Mouse (Mus musculus): ENCODE measurements at regions not wholly inside any gene's neighbourhood (a gene's known extent, or its start where the extent isn't known, plus 50 kb on each side); places are given as distances from the start of the nearest gene placed in this dataset.
A peak's percentile ranks its signal among the peaks of the same experiment; 100 is the strongest.

DNA sequence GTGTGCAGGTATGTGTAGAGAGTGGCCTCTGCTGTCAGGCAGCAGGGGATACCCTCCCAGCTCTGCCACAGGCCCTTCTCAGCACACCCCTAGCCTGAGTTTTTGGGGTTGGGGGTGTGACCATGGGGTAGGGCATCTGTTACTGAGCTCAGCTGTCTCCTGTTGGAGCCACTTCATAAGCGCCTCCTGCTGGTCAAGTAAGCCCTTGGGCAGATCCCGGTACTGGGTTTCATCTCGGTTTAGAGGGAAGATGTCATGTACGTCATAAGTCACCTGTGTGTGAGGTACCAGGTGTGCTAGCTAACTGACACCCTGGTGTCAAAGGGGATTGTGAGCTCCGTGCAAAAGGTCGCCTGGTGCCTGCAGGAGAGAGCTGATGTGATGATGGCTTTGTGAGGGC lies 328.2 kb upstream of the Dio3 start:
- DNase-seq (ENCODE audit: low spot score in 2 of 2), result no peak

DNA sequence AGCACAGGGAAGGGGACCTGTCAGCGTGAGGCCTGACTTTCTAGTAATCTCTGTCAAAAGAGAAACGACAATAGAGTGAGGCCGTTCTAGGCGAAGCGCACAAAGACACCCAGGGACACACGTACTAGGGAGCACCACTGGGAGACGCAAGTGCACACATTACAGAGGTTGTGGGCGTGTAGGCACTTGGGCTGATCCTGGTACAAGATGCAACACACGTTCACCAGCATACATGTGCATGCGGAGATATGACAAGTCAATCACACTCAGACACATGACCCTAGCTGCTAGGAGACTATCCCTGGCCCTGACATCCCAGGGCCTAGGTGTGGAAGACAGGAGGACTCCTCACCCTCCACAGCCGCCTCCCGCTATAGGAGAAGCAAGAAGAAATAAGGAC lies 327.4 kb upstream of the Dio3 start:
- no peak for DNase-seq (ENCODE audit: low spot score in 2 of 2)

DNA sequence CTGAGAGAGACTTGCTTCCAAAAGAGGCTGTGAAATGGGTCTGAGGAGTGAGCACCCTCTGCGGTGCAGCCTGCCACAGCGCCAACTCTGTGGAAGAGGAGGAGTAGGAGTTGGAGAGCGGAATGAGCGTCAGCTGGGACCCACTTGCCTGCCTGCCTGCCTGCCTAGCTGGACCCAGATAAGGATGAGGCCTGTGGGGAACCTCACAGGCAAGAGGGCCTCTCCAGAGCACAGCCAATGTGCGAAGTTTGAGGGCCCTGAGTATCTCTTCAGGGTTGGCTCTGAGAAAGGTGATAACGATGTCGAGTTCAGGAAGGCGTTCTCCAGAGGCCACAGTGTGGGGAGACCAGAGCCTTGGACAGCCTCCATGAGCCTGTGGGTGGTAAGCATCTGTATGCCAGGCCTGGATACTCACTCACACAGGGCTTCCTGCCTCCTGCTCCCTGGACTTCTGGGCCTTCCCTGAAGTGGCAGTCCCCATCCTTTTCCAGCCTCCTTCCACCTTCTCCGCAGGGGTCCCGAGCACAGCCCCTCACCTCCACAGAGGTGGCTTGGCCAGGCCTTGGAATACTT lies 326.9 kb upstream of the Dio3 start:
- DNase-seq (ENCODE audit: low spot score in 2 of 2), result no peak

DNA sequence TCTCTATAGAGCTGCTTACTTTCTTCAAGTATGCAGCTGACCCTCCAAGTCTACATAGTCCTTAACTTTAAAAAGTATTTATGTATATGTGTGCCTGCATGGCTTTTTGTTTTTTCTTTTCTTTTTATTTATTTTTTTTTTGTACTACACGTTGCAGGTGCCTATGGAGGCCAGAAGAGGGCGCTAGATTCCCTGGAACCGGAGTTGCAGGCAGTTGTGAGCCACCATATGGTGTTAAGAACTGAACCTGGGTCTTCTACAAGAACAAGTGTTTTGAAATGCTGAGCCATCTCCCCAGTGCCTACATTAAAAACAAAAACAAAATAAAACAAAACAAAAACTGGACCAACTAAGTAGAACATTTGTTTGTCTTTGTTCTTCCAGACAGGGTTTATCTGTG lies 325.9 kb upstream of the Dio3 start:
- no peak for DNase-seq (ENCODE audit: low spot score in 2 of 2)

DNA sequence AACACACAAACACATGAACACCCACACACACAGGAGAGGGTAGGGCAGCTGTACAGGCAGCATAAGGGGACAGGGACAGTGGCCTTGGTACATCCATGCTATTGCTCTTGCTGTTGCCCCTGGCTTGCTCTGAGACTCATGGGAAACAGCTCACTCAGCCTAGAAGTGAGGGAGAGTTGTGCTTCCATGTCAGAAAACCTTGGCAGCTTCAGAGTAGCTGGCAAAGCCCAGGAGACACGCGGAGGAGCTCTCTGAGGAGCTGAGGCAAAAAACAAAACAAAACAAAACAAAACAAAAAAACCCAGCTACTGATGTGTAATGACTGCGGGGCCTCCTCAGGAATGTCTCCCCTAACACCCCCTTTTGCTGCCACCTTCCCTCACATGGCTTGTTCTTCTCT lies 321.6 kb upstream of the Dio3 start:
- DNase-seq (ENCODE audit: low spot score in 2 of 2), result no peak

DNA sequence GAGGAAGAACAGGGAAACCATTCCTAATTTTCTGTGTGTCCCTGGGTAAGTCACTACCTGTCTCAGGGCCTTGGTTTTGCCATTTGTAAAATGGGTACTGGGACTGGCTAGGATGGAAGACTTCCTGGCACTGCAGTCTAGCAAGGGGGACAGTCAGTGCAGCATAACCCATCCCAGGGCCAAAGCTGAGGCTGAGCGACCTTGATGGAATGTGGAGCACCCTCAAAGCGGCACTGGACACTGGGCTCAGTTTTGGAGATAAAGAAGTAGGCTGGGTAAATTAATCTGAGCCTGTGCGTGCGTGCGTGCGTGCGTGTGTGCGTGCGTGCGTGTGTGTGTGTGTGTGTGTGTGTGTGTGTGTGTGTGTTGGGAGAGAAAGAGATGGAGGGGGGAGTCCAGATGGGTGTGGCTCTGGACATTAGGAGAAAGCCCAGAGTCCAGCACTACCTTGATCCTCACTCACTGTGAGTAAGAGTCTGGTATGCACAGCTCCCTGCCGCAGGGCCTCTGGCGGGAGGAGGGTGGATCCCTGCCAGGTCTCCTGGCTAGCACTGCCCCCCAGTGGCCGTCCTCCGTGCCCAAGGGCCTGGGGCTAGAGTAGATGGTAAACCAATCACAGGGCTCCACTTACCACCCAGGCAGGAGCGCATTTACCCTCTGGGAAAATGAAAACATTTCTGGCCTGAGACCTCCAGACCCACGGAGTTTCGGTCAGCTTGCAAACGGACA lies 320.3 kb upstream of the Dio3 start:
- peak; percentile 60 for DNase-seq (ENCODE audit: low spot score in 2 of 2)

DNA sequence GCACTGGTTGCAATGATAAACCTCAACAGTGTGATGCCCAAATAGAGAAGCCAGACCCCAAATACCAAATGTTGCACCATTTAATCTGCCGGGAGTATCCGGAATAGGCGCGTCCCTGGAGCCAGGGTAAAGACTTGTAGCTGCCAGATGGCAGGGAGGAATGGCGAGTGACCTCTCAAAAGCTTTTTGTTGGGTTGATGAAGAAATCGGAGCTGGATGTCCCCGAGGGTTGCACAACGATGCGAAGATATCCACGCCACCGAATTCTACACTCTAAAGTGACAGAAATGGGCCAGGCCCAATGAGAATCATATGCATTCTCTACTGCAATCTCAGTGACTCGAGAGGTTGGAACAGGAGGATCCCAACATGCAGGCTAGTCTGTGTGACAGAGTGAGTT lies 312.1 kb upstream of the Dio3 start:
- DNase-seq (ENCODE audit: low spot score in 2 of 2), result no peak

DNA sequence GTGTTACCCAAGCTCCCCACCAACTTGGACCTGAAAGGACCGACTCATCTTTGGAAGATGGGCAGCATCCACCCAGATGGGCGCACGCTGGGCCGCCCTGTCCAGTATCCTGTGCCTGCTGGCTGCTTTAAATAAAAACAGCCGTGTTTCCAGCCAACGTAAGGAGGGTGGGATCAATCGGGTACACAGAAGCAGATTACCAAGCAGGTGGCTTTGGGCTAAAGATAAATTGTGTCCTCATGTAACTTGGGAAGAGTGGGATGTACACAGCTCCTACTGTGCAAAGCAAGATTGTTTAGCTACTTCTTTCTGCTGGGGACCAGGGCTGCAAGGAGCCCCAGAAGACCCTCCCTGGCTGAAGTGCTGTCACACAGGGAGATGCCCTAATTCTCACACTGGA lies 310.6 kb upstream of the Dio3 start:
- no peak for DNase-seq (ENCODE audit: low spot score in 2 of 2)

DNA sequence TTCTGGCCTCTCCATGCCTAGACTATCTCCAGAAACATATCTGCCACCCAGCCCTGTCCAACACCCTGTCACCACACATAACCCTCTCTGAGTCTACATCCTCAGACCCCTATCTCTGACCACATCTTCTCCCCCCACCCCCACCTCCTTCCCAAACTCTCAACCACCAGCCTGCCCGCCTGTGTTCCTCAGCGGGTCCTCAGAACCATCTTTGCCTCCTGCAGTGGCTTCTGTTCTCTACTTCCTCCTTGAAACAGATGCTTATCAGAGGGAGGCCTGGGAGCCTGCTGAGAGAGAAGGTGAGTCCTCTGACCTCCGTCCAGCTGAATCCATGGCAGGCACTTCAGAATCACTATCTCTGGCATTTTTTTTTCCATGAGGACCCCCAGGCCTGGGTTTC lies 307.4 kb upstream of the Dio3 start:
- no peak for DNase-seq (ENCODE audit: low spot score in 2 of 2)

DNA sequence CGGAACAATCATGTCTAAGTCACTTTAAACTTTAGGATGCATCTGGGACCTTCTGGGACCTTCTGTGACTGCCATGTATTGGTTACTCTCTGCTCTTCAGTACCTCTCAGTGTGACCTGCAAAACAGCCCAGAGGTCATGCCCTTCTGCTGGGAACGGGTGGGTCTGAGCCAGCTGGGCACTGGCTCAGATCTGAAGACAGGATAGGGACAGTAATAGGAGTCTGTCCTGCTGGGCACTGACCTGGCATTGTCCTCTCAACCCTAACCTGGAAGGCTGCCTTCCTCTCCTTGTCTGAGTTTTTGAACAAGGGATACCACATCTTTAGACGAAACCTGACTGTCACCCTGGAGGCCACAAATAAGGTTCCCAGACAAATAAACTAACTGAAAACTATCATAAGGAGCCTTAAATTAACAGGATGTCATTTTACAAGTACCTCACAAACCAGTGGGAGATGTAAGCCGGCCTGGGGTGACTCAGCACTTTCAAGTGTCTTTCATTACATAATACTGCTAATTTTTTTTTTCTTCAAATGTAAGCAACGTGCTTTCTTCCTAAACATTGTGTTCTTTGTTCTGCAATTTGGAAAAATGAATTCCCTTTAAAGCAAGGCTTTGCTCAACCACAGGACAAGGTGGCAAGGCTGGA lies 306.4 kb upstream of the Dio3 start:
- peak in 1 of 2 experiments; percentile 29 for DNase-seq (ENCODE audit: low spot score in 2 of 2)

DNA sequence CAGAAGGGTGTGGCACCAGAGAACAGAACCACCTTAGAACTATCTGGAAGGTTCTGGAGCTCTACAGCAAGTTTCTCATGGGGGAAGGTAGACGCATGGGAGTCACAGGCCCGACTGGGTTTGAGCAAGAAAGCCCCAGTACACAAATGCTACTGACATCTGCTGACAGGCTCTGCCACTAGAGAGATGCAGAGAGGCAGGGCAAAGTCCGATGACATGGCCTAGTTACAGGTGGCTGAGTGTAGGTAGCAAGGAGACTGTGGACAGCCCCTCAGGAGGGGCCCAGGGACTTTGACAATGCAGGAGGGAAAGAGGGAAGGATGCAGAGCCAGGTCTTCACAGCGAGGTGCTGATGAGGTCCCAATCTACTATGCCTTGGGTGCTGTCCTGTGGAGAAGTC lies 305.3 kb upstream of the Dio3 start:
- DNase-seq (ENCODE audit: low spot score in 2 of 2), result no peak

DNA sequence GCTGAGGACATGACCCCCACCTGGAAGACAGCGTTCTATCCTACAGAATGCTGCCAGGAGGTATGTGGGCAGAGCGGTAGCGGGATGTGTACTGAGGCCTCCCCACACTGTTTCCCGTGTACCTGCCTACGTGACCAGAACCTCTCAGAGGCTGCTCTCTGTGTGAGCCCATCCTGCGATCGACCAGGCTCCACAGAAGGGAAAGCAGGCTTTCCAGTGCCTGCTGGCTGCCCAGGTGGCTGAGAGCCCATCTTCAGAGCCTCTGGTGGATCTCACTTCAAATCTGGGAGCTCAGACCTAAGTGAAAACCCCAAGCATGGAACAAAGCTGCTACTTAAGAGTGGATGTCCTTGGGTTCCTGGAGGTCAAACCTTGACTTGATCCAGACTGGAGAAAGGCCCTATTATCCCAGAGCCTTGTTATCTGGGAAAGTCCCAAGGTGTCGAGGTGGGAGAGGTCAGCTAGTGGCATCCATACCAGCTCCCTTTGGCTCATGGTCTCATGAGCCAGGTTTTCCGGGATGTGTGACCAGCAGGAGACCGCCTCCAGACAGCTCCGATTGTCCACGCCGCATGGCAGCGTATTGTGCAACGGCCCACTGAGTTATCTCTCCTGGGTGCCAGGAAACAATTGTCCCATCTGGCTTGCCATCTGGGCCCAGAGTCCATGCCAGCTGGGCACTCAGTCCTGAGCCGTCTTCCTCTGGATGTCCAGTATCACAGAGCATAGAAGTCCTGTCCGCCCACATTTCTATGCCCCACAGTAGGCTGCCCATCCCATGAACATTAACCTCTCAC lies 303.5 kb upstream of the Dio3 start:
- peak; percentile 70 to 75 for DNase-seq (ENCODE audit: low spot score in 2 of 2)

DNA sequence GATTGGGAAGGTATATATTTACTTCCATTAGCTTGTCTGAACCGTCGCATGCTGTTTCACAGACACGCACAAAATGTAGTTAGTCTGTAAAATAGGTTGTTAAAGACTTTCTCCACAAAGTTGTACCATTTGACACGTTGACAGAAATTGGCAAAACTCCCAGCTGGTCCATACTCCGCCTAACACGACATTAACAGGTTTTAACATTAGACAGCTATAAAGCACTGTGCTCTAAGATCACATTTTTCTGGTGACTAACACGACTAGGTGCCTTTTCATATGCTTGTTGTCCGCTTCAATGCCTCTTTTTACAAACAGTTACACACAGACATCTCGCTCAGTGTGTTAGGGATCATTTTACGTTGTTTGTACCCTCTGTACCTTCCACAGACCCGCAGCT lies 294.2 kb upstream of the Dio3 start:
- no peak for DNase-seq (ENCODE audit: low spot score in 2 of 2)

DNA sequence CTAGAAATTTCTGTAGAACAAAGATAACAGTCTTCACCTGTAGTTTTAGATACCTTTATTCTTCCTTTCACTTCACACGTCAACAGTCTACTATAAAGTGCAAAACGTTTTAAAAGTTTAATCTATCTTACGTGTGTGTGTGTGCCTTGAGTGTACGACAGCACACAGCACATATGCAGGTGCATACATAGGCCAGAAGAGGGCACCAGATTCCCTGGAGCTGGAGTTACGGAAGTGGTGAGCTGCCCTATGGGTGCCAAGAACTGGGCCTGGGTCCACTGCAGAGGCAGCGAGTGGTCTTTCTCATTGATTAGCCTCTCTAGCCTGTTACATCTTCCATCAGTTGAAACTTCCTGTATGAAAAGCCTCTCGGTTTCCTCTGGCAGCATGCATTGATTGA lies 285.5 kb upstream of the Dio3 start:
- no peak for DNase-seq (ENCODE audit: low spot score in 2 of 2)

DNA sequence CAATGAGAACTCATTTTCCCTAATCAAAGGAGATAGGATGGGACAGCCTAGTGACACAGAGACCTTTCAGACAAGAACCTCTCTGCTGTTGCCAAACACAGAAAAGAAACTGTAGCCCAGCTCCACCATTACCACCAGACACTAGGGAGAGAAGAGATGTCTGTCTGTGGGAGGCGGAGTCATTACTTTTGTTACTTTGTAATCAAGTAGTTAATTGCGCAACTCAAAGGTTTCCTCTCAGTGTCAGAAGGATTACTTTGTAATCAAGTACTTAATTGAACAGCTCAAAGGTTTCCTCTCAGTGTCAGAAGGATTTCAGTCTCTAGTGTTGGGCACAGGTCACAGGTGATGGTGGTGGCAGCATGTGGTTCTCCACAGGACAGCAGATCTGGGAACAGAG lies 276.2 kb upstream of the Dio3 start:
- DNase-seq (ENCODE audit: low spot score in 2 of 2), result no peak

DNA sequence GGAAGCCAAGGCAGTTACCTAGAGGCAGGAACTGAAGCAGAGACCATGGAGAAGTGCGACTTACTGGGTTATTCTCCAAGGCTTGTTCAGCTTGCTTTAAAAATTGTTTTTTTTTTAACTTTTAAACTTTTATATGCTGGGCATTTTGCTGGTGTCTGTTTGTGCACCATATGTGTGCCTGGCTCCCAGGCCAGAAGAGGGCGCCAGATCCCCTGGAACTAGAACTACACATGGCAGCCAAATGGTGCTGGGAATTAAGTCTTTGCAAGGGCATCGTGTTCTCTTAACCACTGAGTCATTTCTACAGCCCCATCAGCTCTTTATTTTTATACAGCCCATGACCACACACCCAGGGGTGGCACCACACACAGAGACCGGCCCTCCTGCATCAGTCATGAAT lies 269.7 kb upstream of the Dio3 start:
- DNase-seq (ENCODE audit: low spot score in 2 of 2), result no peak

DNA sequence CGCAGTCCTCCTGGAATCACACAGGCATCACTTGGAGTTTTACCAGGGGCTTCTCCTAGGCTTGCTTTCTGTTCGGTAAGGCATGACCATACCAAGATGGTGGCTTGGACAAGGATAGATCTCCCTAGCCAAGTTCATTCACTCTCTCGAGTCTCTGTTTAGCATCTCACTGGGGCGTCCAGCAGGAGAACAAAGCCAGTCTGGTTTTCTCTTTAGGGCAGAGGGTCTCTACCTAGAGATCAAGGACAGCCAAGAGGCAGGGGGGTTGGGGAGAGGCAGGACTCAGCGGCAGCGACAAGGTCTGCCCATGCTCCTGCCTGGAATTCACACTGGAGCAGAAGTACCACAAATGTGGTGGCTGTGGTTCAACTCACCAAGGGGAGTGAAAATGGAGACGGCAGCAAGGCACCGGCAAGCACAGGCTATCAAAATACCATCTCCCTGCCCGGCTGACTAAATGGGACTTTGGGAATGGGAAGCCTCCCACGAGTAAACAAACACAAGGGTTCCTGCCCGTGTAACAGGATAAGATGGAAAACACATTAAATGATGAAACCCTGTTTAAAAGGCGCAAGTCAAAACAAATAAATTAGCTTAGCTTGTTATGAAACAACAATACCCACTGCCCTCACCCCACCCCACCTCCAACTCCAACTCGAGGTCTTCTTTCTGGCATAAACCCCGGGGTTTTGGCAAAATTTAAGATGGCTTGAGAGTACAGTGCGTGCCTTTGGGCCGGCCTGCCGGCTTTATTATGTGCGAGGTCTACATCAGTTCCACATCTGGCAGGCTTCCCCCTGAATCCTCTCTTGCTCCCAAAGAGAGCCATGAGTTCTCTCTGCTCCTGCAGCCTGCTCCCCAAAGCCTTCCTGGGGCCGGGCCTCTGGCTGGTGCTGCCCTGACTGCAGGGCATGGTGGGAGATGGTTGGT lies 258.1 kb upstream of the Dio3 start:
- DNase-seq (ENCODE audit: low spot score in 2 of 2), result no peak

DNA sequence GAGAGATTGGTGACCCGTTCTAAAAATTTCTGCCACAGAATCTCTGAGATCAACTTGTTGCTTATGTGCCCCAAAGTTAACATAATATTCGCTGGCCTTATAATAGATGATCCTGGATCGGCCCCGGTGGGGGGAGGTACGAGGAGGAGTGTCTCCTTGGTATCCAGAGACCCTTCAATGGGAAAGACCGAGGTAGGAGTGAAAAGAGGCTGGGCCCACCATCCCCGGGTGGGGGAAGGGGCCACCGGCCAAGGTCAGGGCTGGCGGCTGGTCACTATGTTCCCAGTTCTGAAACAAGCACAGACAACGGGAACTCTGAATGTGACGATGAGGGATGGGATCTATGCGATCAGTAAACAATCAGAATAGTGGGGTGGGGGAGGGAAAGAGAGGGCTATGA lies 257.2 kb upstream of the Dio3 start:
- DNase-seq (ENCODE audit: low spot score in 2 of 2), result no peak

DNA sequence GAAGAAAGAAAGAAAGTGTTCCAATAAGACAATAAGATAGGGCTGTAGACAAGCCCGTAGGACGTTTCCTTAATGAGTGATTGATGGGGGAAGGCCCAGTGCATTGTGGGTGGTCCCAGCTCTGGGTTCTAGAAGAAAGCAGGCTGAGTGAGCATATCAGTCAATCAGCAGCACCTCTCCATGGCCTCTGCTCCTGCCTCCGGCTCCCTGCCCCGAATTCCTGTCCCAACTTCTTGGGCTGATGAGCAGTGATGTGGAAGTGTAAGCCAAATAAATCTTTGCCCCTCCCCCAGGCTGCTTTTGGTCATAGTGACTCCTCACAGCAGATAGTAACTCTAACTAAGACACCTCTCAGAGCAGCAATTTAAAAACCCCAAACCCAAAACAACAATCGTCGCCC lies 256.2 kb upstream of the Dio3 start:
- DNase-seq (ENCODE audit: low spot score in 2 of 2), result no peak

DNA sequence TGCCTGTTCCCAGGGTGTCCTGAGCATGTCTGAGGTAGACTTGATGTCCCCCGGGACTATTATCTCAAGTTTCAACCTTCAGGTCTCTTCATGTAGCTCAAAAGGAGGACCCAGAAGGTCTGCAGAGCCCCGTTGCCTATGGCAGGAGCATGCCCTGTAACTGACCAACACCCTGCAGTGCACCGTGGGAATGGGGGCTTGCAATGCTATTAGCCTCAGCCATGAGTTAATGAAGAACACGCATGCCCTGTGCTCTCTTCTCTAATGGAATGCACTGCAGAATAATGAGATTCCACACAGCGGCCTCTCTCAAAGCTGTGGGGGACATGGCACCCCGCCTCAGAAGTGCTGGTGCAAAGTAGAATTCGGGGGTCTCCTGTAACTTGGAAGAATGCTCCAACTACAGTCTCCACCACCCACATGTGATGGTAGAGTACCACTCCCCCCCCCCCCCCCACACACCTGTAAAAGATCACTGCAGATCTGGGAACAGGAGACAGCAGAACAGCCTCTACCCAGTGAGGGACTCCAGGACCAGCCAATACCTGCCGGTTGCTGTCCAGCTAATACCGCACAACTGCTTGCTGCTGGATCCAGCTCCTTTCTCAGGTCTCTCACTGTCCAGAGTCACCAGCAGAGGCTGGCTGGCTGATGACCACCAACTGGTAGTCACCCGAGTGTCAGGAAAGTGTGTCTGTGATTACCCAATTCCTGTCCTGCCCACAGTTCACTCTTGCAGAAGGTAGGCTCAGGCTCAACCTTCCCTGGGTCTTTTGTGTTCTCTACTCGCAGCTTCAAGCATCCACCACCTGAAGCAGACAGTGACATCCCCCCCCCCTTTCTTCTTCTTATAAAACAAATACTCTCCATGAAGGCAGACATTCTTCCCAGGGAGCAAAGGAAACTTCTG lies 255.4 kb upstream of the Dio3 start:
- DNase-seq (ENCODE audit: low spot score in 2 of 2), result no peak

Measured in left cerebral cortex, adult 18-20 months (tissue).